Mouse (Mus musculus) intestine, postnatal 0 days (tissue): ENCODE results near the gene Tgfbr3. TPM values are rescaled to one million over a fixed set of nuclear protein-coding genes. Genes with fewer than 3 reads are reported as not detected.

Source experiments
- ATAC-seq: fragments of 200-750 bp; cut with Nextera tagmentation; 2 replicates; pipeline ENCODE4 v1.8.0; 2017; ENCODE audit warnings: mild to moderate bottlenecking, moderate TSS enrichment, moderate library complexity
- H3K27ac ChIP-seq: fragments of 300-500 bp; sonication (generic); 2 replicates; pipeline ENCODE4 v1.5.1; 2014; ENCODE audit warnings: mild to moderate bottlenecking, low read depth, low read length, moderate library complexity
- H3K27me3 ChIP-seq: fragments of 300-500 bp; sonication (generic); replicated peaks from 2 replicates; pipeline ENCODE4 v1.6.1; 2014; ENCODE audit warnings: low read length, mixed read lengths; ENCODE audit not compliant: control insufficient read depth, insufficient read depth
- H3K36me3 ChIP-seq: fragments of 300-500 bp; sonication (generic); 2 replicates; pipeline ENCODE4 v1.6.1; 2014; ENCODE audit warnings: mild to moderate bottlenecking, moderate library complexity; ENCODE audit not compliant: control insufficient read depth, insufficient read depth
- H3K4me1 ChIP-seq: fragments of 300-500 bp; sonication (generic); replicated peaks from 2 replicates; pipeline ENCODE4 v1.6.1; 2014; ENCODE audit warnings: antibody characterized with exemption, low read length, mixed read lengths; ENCODE audit not compliant: control insufficient read depth, insufficient read depth
- H3K4me2 ChIP-seq: fragments of 300-500 bp; sonication (generic); replicated peaks from 2 replicates; pipeline ENCODE4 v1.6.1; 2014; ENCODE audit warnings: low read depth, mild to moderate bottlenecking, moderate library complexity
- H3K4me3 ChIP-seq: fragments of 300-500 bp; sonication (generic); 2 replicates; pipeline ENCODE4 v1.5.1; 2014; ENCODE audit warnings: low read depth, low read length
- H3K9ac ChIP-seq: fragments of 300-500 bp; sonication (generic); 2 replicates; pipeline ENCODE4 v1.6.1; 2014; ENCODE audit warnings: mild to moderate bottlenecking, low read depth, low read length
- H3K9me3 ChIP-seq: fragments of 300-500 bp; sonication (generic); 2 replicates; pipeline ENCODE4 v1.6.1; 2016; ENCODE audit warnings: mixed run types; ENCODE audit not compliant: control insufficient read depth
- CTCF ChIP-seq: sonication (generic); IDR thresholded peaks from 2 replicates; pipeline ENCODE4 v1.5.1; 2016; ENCODE audit warnings: low read depth, mild to moderate bottlenecking, control low read depth, antibody characterized with exemption, moderate library complexity
- WGBS: fragments of 180-500 bp; shearing (Covaris S2); extraction: QIAGEN DNeasy Blood & Tissue Kit; methylation state at CpG from one replicate; pipeline ENCODE4 v1.1.7; 2014; 5-methylcytosine and 5-hydroxymethylcytosine counted together
- polyA plus RNA-seq: library from polyadenylated mRNA; unstranded; fragments of >200 nt; fragmentation: Nextera tagmentation; extraction: Ambion mirVana; gene quantifications from 2 replicates; pipeline ENCODE4 v1.2.1, GENCODE M21; 2015

Gene Tgfbr3
- polyA plus RNA-seq, 1 experiment from 2014 or later = 7.5 TPM

GRCm38 (mm10) chr5:107303350-107303861 is 14.0 kb upstream of the Tgfbr3 start:
- no peaks in the 10 kb centered on the region for H3K36me3 ChIP-seq
- no peak overlapping the region for H3K9ac ChIP-seq
- ATAC-seq = peak; percentile 36; the same call in 1 of the 2 replicates
- H3K4me3 ChIP-seq = no peak overlapping the region
- H3K27ac ChIP-seq = no peak overlapping the region
- 0 out of 2 replicates have a peak, but pooled peaks have one; percentile 31 for TF ChIP-seq CTCF
- H3K27me3 ChIP-seq = no peaks in the 10 kb centered on the region
- 26% methylated on average over 11 of the region's 11 CpGs for WGBS
- H3K4me2 ChIP-seq = peak overlapping the region; percentile 51
- no peaks in the 10 kb centered on the region for H3K9me3 ChIP-seq
- H3K4me1 ChIP-seq = no peaks in the 10 kb centered on the region

- Histone ChIP-seq H3K9me3 (no peaks in the 10 kb centered on the region), H3K4me2 (no peak overlapping the region), H3K4me3 (no peak overlapping the region), H3K9ac (no peak overlapping the region), H3K27me3 (no peaks in the 10 kb centered on the region), H3K27ac (no peak overlapping the region), H3K4me1 (no peaks in the 10 kb centered on the region), H3K36me3 (no peaks in the 10 kb centered on the region)
- no peak for ATAC-seq
- 65% methylated on average over 11 of the region's 11 CpGs for WGBS
- TF ChIP-seq CTCF = no peak
These were observed 9.4 kb upstream of the Tgfbr3 start for GRCm38 (mm10) chr5:107298854-107299253.

- Histone ChIP-seq H3K4me3 (no peak overlapping the region), H3K9ac (no peak overlapping the region), H3K27ac (no peak overlapping the region), H3K36me3 (no peaks in the 10 kb centered on the region), H3K9me3 (no peaks in the 10 kb centered on the region), H3K4me2 (peak overlapping the region; percentile 14), H3K27me3 (no peaks in the 10 kb centered on the region), H3K4me1 (no peaks in the 10 kb centered on the region)
- ATAC-seq = no peak
- WGBS = 39% methylated on average over 9 of the region's 9 CpGs
- TF ChIP-seq CTCF = no peak
These were observed 7.3 kb upstream of the Tgfbr3 start for GRCm38 (mm10) chr5:107296512-107297322.

- no peaks in the 10 kb centered on the region for H3K9me3 ChIP-seq
- no peak overlapping the region for H3K9ac ChIP-seq
- no peak overlapping the region for H3K27ac ChIP-seq
- WGBS = 50% methylated on average over 16 of the region's 16 CpGs
- H3K36me3 ChIP-seq = no peaks in the 10 kb centered on the region
- H3K27me3 ChIP-seq = no peaks in the 10 kb centered on the region
- no peak for TF ChIP-seq CTCF
- H3K4me2 ChIP-seq = peak overlapping the region; percentile 14
- no peaks in the 10 kb centered on the region for H3K4me1 ChIP-seq
- no peak overlapping the region for H3K4me3 ChIP-seq
- ATAC-seq = peak; percentile 97
These were observed 6.5 kb upstream of the Tgfbr3 start for GRCm38 (mm10) chr5:107295817-107296511.

GRCm38 (mm10) chr5:107295061-107295816 is 5.8 kb upstream of the Tgfbr3 start:
- Histone ChIP-seq H3K4me2 (no peak overlapping the region), H3K4me3 (no peak overlapping the region), H3K9me3 (no peaks in the 10 kb centered on the region), H3K36me3 (no peaks in the 10 kb centered on the region), H3K27me3 (no peaks in the 10 kb centered on the region), H3K27ac (no peak overlapping the region), H3K4me1 (no peaks in the 10 kb centered on the region), H3K9ac (no peak overlapping the region)
- WGBS = 23% methylated on average over 8 of the region's 8 CpGs
- TF ChIP-seq CTCF = no peak
- ATAC-seq = peak; percentile 53

GRCm38 (mm10) chr5:107294041-107294440 is 4.6 kb upstream of the Tgfbr3 start:
- no peak for TF ChIP-seq CTCF
- no peaks in the 10 kb centered on the region for H3K4me1 ChIP-seq
- no peak overlapping the region for H3K9ac ChIP-seq
- no peaks in the 10 kb centered on the region for H3K9me3 ChIP-seq
- peaks cover 3% of the 10 kb centered on the region; the same call in 1 of the 2 replicates for H3K27me3 ChIP-seq
- no peak for ATAC-seq
- H3K4me2 ChIP-seq = no peak overlapping the region
- 88% methylated on average over 4 of the region's 4 CpGs for WGBS
- H3K4me3 ChIP-seq = no peak overlapping the region
- H3K36me3 ChIP-seq = no peaks in the 10 kb centered on the region
- H3K27ac ChIP-seq = no peak overlapping the region
